Comparison of ENCODE assay signal across 29 mouse cellular contexts in genomic region chr7:142496158-142496557, GRCm38 (mm10). TPM values are rescaled to one million over a fixed set of nuclear protein-coding genes. Genes with fewer than 3 reads are reported as not detected.
DNase-seq lines count a peak whose midpoint lies in the region; ATAC-seq and TF ChIP-seq lines count a peak whose summit lies in the region.
"Had no signal": no experiment of that assay in that cellular context is flagged by ENCODE, and none has a peak within 500 bp of the region (broad histone marks: within the 10 kb centered on the region; RNA-seq: fewer than 3 reads in every experiment).

No protein-coding gene starts in this region.

- TF ChIP-seq CTCF in gastrocnemius, adult 2 months (IDR thresholded peaks at IDR 0.05), result no peak

- H3K27me3 ChIP-seq in heart, embryonic 15.5 days, result no peaks in the 10 kb centered on the region
- H3K27me3 ChIP-seq in heart, embryonic 11.5 days (ENCODE audit: control insufficient read depth, insufficient read depth, low read length), result no peaks in the 10 kb centered on the region
- H3K27me3 ChIP-seq in limb, embryonic 15.5 days, result no peaks in the 10 kb centered on the region
- H3K27me3 ChIP-seq: CH12.LX; hindbrain, embryonic 13.5 days; kidney, embryonic 15.5 days; limb, embryonic 13.5 days; midbrain, embryonic 13.5 days had no signal

- peaks cover 24% of the 10 kb centered on the region for H3K4me1 ChIP-seq in heart, embryonic 15.5 days (replicated peaks)
- H3K4me1 ChIP-seq in heart, embryonic 11.5 days (ENCODE audit: control insufficient read depth, insufficient read depth, low read length), result peaks cover 15% of the 10 kb centered on the region
- peaks cover 18% of the 10 kb centered on the region for H3K4me1 ChIP-seq in limb, embryonic 15.5 days
- H3K4me1 ChIP-seq: forebrain, embryonic 13.5 days; hindbrain, embryonic 13.5 days; liver, embryonic 12.5 days; midbrain, embryonic 13.5 days had no signal

- no peak overlapping the region for H3K9ac ChIP-seq in heart, embryonic 15.5 days
- no peak overlapping the region for H3K9ac ChIP-seq in heart, embryonic 11.5 days (ENCODE audit: low read depth, low read length)
- no peak overlapping the region for H3K9ac ChIP-seq in limb, embryonic 15.5 days
- H3K9ac ChIP-seq: forebrain, embryonic 13.5 days; hindbrain, embryonic 13.5 days; kidney, embryonic 15.5 days; limb, embryonic 13.5 days; liver, embryonic 12.5 days; liver, postnatal 0 days; midbrain, embryonic 13.5 days had no signal

- H3K9me3 ChIP-seq in heart, embryonic 15.5 days (replicated peaks), result no peaks in the 10 kb centered on the region
- no peaks in the 10 kb centered on the region for H3K9me3 ChIP-seq in heart, embryonic 11.5 days (replicated peaks; ENCODE audit: control insufficient read depth, low read length)
- H3K9me3 ChIP-seq in limb, embryonic 15.5 days, result no peaks in the 10 kb centered on the region
- H3K9me3 ChIP-seq: forebrain, embryonic 13.5 days; hindbrain, embryonic 13.5 days; kidney, embryonic 15.5 days; limb, embryonic 13.5 days; liver, embryonic 12.5 days; megakaryocyte, embryonic 14.5 days; midbrain, embryonic 13.5 days had no signal

- H3K4me2 ChIP-seq in heart, embryonic 15.5 days, result no peak overlapping the region
- no peak overlapping the region for H3K4me2 ChIP-seq in heart, embryonic 11.5 days
- H3K4me2 ChIP-seq in limb, embryonic 15.5 days, result no peak overlapping the region
- H3K4me2 ChIP-seq: forebrain, embryonic 13.5 days; hindbrain, embryonic 13.5 days; kidney, embryonic 15.5 days; limb, embryonic 13.5 days; liver, embryonic 12.5 days; midbrain, embryonic 13.5 days had no signal

- 0 out of 2 replicates have a peak, but pooled peaks cover 6% of the 10 kb centered on the region for H3K36me3 ChIP-seq in heart, embryonic 15.5 days
- H3K36me3 ChIP-seq in heart, embryonic 11.5 days (ENCODE audit: control insufficient read depth, insufficient read depth, low read length), result peaks cover 2% of the 10 kb centered on the region
- peaks cover 12% of the 10 kb centered on the region; the same call in 1 of the 2 replicates for H3K36me3 ChIP-seq in limb, embryonic 15.5 days
- H3K36me3 ChIP-seq: hindbrain, embryonic 13.5 days; liver, embryonic 12.5 days; midbrain, embryonic 13.5 days had no signal

- H3K4me3 ChIP-seq in heart, embryonic 15.5 days, result no peak overlapping the region
- H3K4me3 ChIP-seq in heart, embryonic 11.5 days (ENCODE audit: low read depth, low read length), result no peak overlapping the region
- peak overlapping the region; percentile 74 for H3K4me3 ChIP-seq in gastrocnemius, adult 2 months
- H3K4me3 ChIP-seq in limb, embryonic 15.5 days, result no peak overlapping the region
- H3K4me3 ChIP-seq: forebrain, embryonic 13.5 days; hindbrain, embryonic 13.5 days; kidney, embryonic 15.5 days; limb, embryonic 13.5 days; liver, embryonic 12.5 days; megakaryocyte, embryonic 14.5 days; midbrain, embryonic 13.5 days had no signal

- peak; percentile 92 for DNase-seq in gastrocnemius, adult 2 months
- peak; percentile 78 to 86 for DNase-seq in gastrocnemius, adult 8-10 months (ENCODE audit: low spot score in 2 of 2)
- no peak for DNase-seq in left cerebral cortex, postnatal 4 days
- no peak for DNase-seq in lung, postnatal 25 days (ENCODE audit: low spot score)
- DNase-seq: adrenal gland, adult 2 months; adrenal gland, postnatal 36 days; cerebellum, adult 8-10 months; cerebellum, postnatal 25 days; kidney, adult 18-20 months; kidney, postnatal 25 days; liver, postnatal 0 days; lung, postnatal 4 days had no signal

- intact Hi-C loops in gastrocnemius, adult 2 months (cut with DNase I), result loop anchor here (1.0 to 2.0 kb wide), 2 partner anchors 55 to 161 kb away; partner anchors contain the start of gene Tnni2
- intact Hi-C loops in left cerebral cortex, postnatal 4 days (cut with DNase I), result no loop called here

- no peak for ATAC-seq in heart, embryonic 15.5 days (replicated peaks; ENCODE audit: insufficient number of reproducible peaks, insufficient read depth, low FRiP score, low read depth)
- ATAC-seq in heart, embryonic 11.5 days (replicated peaks; ENCODE audit: insufficient number of reproducible peaks, low FRiP score, low TSS enrichment), result no peak
- ATAC-seq in limb, embryonic 15.5 days (ENCODE audit: insufficient number of reproducible peaks, low FRiP score, low TSS enrichment, low read depth), result no peak
- ATAC-seq: forebrain, embryonic 13.5 days; liver, embryonic 12.5 days; liver, postnatal 0 days; midbrain, embryonic 13.5 days had no signal

- H3K27ac ChIP-seq in heart, embryonic 15.5 days, result 0 out of 2 replicates have a peak overlapping the region, but pooled peaks have one; percentile 34
- H3K27ac ChIP-seq in heart, embryonic 11.5 days (ENCODE audit: low read depth, low read length), result no peak overlapping the region
- H3K27ac ChIP-seq in gastrocnemius, adult 2 months, result peak overlapping the region; percentile 98
- H3K27ac ChIP-seq in limb, embryonic 15.5 days, result 0 out of 2 replicates have a peak overlapping the region, but pooled peaks have one; percentile 11
- H3K27ac ChIP-seq: forebrain, embryonic 13.5 days; hindbrain, embryonic 13.5 days; kidney, embryonic 15.5 days; limb, embryonic 13.5 days; liver, embryonic 12.5 days; midbrain, embryonic 13.5 days had no signal

- 83% methylated on average over 3 of the region's 3 CpGs for WGBS in heart, embryonic 15.5 days
- 76% methylated on average over 3 of the region's 3 CpGs for WGBS in heart, embryonic 11.5 days (ENCODE audit: insufficient replicate concordance)
- 83% methylated on average over 3 of the region's 3 CpGs for WGBS in limb, embryonic 15.5 days

RNA-seq across cellular contexts. Expression of gene Tnnt3, which starts 2.5 kb away (rescaled TPM):
- polyA plus RNA-seq in heart, embryonic 15.5 days (2015; fragmentation: Nextera tagmentation; extraction: Ambion mirVana), result 4.6 and 4.8 TPM in 2 replicates
- 16.0 and 16.3 TPM in 2 replicates for polyA plus RNA-seq in heart, embryonic 11.5 days (2014; fragmentation: Nextera tagmentation; extraction: Ambion mirVana)
- total RNA-seq in gastrocnemius, adult 2 months (2021), result over 10,000 TPM; 28,899 to 38,022 TPM
- over 10,000 TPM; 31,851 to 38,724 (median 35,835) TPM for total RNA-seq in gastrocnemius, adult 8-10 months (2022)
- polyA plus RNA-seq in limb, embryonic 15.5 days (2015; fragmentation: Nextera tagmentation; extraction: Ambion mirVana), result 154 and 517 TPM in 2 replicates
- 1 to 10 TPM in 1 of 2 experiments, not detected in 1; 1.3 TPM for total RNA-seq in left cerebral cortex, postnatal 4 days (2021)
- total RNA-seq: adrenal gland, adult 2 months; layer of hippocampus, adult 18-20 months; left cerebral cortex, adult 18-20 months; left cerebral cortex, postnatal 14 days had no signal
- polyA plus RNA-seq: adrenal gland, adult 2 months; liver, embryonic 12.5 days; small intestine, adult 2 months had no signal

RNA-seq across cellular contexts. Expression of gene Lsp1, which starts 35.5 kb away (rescaled TPM):
- polyA plus RNA-seq in heart, embryonic 15.5 days (2015; fragmentation: Nextera tagmentation; extraction: Ambion mirVana), result 49.6 and 83.5 TPM in 2 replicates
- 31.4 and 32.1 TPM in 2 replicates for polyA plus RNA-seq in heart, embryonic 11.5 days (2014; fragmentation: Nextera tagmentation; extraction: Ambion mirVana)
- 10 to 100 TPM; 25.8 to 47.3 TPM for total RNA-seq in gastrocnemius, adult 2 months (2021)
- 10 to 100 TPM; 22.8 to 39.1 (median 34.1) TPM for total RNA-seq in gastrocnemius, adult 8-10 months (2022)
- polyA plus RNA-seq in limb, embryonic 15.5 days (2015; fragmentation: Nextera tagmentation; extraction: Ambion mirVana), result 57.3 and 63.3 TPM in 2 replicates
- total RNA-seq in left cerebral cortex, postnatal 4 days (2021), result 1 to 10 TPM; 5.5 to 5.7 TPM

RNA-seq across cellular contexts. Expression of gene Mrpl23, which starts 36.3 kb away (rescaled TPM):
- polyA plus RNA-seq in heart, embryonic 15.5 days (2015; fragmentation: Nextera tagmentation; extraction: Ambion mirVana), result 17.0 and 18.7 TPM in 2 replicates
- polyA plus RNA-seq in heart, embryonic 11.5 days (2014; fragmentation: Nextera tagmentation; extraction: Ambion mirVana), result 15.4 and 19.3 TPM in 2 replicates
- 1 to 10 TPM in 1 of 2 experiments, under 1 TPM in 1; 0.89 to 1.4 TPM for total RNA-seq in gastrocnemius, adult 2 months (2021)
- total RNA-seq in gastrocnemius, adult 8-10 months (2022), result 1 to 10 TPM; 1.0 to 5.1 (median 3.1) TPM
- 28.8 and 30.5 TPM in 2 replicates for polyA plus RNA-seq in limb, embryonic 15.5 days (2015; fragmentation: Nextera tagmentation; extraction: Ambion mirVana)
- 10 to 100 TPM in 1 of 2 experiments, 1 to 10 TPM in 1; 9.4 to 11.5 TPM for total RNA-seq in left cerebral cortex, postnatal 4 days (2021)

RNA-seq across cellular contexts. Expression of gene Tnni2, which starts 54.5 kb away (rescaled TPM):
- polyA plus RNA-seq in heart, embryonic 15.5 days (2015; fragmentation: Nextera tagmentation; extraction: Ambion mirVana), result 16.8 and 16.9 TPM in 2 replicates
- polyA plus RNA-seq in heart, embryonic 11.5 days (2014; fragmentation: Nextera tagmentation; extraction: Ambion mirVana), result 46.1 and 51.6 TPM in 2 replicates
- total RNA-seq in gastrocnemius, adult 2 months (2021), result over 10,000 TPM; 15,929 to 19,962 TPM
- total RNA-seq in gastrocnemius, adult 8-10 months (2022), result over 10,000 TPM; 16,943 to 22,105 (median 19,624) TPM
- 136 and 529 TPM in 2 replicates for polyA plus RNA-seq in limb, embryonic 15.5 days (2015; fragmentation: Nextera tagmentation; extraction: Ambion mirVana)
- not detected for total RNA-seq in left cerebral cortex, postnatal 4 days (2021)
- total RNA-seq: layer of hippocampus, postnatal 10 days had no signal
- polyA plus RNA-seq: activated CD4-positive, CD25-positive, alpha-beta regulatory T cell, adult 4 months; adrenal gland, adult 2 months had no signal

Comparison
In these comparisons a context has a peak if more than half of its experiments do, and no peak if none do; other contexts are left out.
1. DNase-seq: peak in gastrocnemius, adult 2 months (single experiment) and gastrocnemius, adult 8-10 months (2 of 2); none in left cerebral cortex, postnatal 4 days (single experiment) and lung, postnatal 25 days (single experiment).
2. RNA of gene Tnnt3, which starts 2.5 kb away (total RNA-seq): 28,899 to 38,022 TPM in gastrocnemius, adult 2 months and 31,851 to 38,724 TPM in gastrocnemius, adult 8-10 months; 1.3 TPM in left cerebral cortex, postnatal 4 days; every median in the first group is over 1,000 times any median in the second.